Mouse (Mus musculus) liver, postnatal 0 days (tissue): ENCODE measurements around the gene Relb.

Experiments
- CTCF ChIP-seq: sonication (generic); IDR thresholded peaks from 2 replicates; pipeline ENCODE4 v1.5.1; 2016; ENCODE audit warnings: antibody characterized with exemption, low read depth
- EP300 ChIP-seq: IDR thresholded peaks from 2 replicates; pipeline ENCODE4 v1.6.1; 2016; ENCODE audit warnings: antibody characterized with exemption, low read depth, mild to moderate bottlenecking

DNA sequence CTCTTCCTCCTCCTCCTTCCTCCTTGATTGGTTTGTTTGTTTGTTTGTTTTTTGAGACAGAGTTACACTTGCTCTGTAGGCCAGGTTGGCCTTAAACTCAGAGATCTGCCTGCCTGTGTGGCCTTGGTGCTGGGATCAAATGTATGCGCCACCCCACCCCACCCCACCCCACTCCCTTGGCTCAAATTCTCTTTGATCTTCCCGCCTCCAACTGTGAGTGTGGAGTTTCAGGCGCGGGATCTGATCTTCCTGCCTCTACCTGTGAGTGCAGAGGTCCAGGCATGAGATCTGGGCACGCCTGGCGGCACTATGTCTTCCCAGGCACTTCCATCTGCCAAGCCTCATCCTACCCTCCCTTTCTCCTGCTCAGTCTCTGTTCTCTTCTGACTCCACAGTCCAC lies 7.0 kb downstream of the Relb start:
- TF ChIP-seq CTCF (no peak), EP300 (no peak)
